Mouse (Mus musculus): ENCODE results near the gene Kif26b.

The Kif26b gene

GRCm38 (mm10) chr1:178528431-178529351 lies at the start of gene Kif26b:
TSS of gene Kif26b (plus strand) at chr1:178529125.
- peak; percentile 73 for DNase-seq (ENCODE audit: low read depth, low spot score)

GRCm38 (mm10) chr1:178483854-178484253 lies 45.1 kb upstream of the Kif26b start:
- no peak for DNase-seq (ENCODE audit: low read depth, low spot score)

- no peak for DNase-seq (ENCODE audit: low read depth, low spot score)
Observed at GRCm38 (mm10) chr1:178485138-178485867, 43.6 kb upstream of the Kif26b start.

- no peak for DNase-seq (ENCODE audit: low read depth, low spot score)
Observed at GRCm38 (mm10) chr1:178485868-178486220, 43.1 kb upstream of the Kif26b start.

GRCm38 (mm10) chr1:178486828-178487227 lies 42.1 kb upstream of the Kif26b start:
- peak; percentile 85 for DNase-seq (ENCODE audit: low read depth, low spot score)

- no peak for DNase-seq (ENCODE audit: low read depth, low spot score)
Observed at GRCm38 (mm10) chr1:178489127-178489526, 39.8 kb upstream of the Kif26b start.

GRCm38 (mm10) chr1:178491733-178492132 lies 37.2 kb upstream of the Kif26b start:
- no peak for DNase-seq (ENCODE audit: low read depth, low spot score)

DNA sequence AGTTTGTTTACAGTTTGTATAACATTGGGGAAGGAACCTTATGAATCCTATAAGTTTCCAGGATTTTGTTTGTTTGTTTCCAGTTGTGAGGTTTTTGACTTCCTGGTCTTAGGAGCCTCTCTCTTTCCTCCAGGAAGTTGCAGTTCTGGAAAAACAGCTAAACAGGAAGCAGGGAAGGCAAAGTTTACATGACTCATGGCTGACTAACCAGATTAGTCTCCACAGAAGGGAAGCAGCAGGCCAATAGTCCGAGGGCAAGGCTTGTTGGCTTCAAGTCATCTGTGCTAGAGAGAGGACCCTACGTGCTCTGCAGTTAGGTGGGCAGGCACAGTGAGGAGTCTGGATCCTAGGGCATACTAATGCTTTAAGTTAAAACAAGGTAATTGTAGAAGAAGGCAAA lies 36.4 kb upstream of the Kif26b start:
- no peak for DNase-seq (ENCODE audit: low read depth, low spot score)

DNA sequence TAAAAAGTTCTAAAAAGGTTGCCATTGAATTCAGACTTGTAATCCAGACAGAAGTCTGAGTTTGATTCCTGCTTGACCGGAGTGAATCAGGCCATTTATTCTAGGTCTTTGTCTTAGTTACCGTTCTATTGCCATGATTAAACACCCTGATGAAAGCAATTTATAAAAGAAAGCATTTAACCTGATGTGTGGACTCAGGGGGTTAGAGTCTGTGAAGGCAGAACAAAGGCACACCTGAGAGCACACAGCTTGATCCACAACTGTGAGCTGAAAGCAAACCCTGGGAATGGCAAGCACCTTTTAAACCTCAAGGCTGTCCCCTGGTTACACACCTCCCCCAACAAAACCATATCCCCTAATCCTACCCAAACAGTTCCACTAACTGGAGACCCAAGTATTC lies 32.7 kb upstream of the Kif26b start:
- DNase-seq (ENCODE audit: low read depth, low spot score), result no peak

GRCm38 (mm10) chr1:178496841-178497240 lies 32.1 kb upstream of the Kif26b start:
- peak; percentile 48 for DNase-seq (ENCODE audit: low read depth, low spot score)

DNA sequence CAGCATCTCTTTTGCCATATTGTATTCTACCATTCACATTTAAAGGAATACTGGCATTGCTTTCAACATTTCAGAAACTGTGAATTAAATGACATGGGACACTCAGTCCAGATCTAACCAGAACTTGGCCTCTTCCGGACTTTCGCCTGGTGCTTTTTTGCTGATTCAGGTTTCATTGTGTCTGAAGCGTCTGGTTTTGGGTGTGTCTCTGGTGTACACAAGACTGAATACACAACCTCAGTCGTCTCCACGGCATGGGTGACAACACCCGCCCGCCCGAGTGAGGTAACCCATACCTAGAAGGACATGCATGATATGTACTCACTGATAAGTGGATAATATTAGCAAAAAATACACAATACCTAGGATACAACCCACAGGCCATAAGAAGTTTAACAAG lies 22.0 kb upstream of the Kif26b start:
- DNase-seq (ENCODE audit: low read depth, low spot score), result no peak

DNA sequence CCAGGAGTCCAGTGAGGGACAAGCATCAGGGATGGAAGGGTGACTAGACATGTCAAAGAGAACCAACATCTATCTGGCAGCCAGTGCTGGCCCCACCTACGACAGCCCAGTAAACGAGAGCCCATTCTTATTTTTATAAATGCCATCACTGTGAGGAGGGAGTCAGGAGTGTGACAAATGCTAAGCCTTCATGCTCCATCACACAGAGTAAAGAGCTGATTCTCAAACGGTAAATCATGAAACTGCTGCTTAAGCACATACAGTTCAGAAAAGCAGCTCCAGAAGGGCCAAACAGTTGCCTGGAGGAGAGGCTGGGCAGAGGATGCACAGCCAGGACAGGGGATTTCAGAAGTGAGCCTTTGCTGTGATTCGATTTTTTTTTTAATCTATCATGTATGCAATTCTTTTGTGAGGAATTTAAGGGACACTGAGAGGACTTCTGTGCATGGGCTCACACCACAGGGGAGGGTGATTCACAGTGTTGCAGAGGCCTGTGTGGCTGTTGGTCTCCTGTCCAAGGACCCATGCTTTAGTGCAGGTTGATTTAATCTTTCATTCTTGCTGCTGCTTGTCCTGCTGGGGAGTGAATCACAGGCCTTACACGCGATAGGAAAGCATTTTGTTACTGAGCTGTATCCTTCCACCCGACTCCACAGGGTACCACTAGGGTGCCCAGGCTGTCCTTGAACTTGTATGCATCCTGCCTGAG lies 16.4 kb upstream of the Kif26b start:
- no peak for DNase-seq (ENCODE audit: low read depth, low spot score)

GRCm38 (mm10) chr1:178513954-178514353 lies 15.0 kb upstream of the Kif26b start:
- DNase-seq (ENCODE audit: low read depth, low spot score), result no peak

GRCm38 (mm10) chr1:178515839-178516238 lies 13.1 kb upstream of the Kif26b start:
- no peak for DNase-seq (ENCODE audit: low read depth, low spot score)

GRCm38 (mm10) chr1:178522389-178522788 lies 6.5 kb upstream of the Kif26b start:
- no peak for DNase-seq (ENCODE audit: low read depth, low spot score)

- no peak for DNase-seq (ENCODE audit: low read depth, low spot score)
Observed at GRCm38 (mm10) chr1:178523152-178523551, 5.8 kb upstream of the Kif26b start.

DNA sequence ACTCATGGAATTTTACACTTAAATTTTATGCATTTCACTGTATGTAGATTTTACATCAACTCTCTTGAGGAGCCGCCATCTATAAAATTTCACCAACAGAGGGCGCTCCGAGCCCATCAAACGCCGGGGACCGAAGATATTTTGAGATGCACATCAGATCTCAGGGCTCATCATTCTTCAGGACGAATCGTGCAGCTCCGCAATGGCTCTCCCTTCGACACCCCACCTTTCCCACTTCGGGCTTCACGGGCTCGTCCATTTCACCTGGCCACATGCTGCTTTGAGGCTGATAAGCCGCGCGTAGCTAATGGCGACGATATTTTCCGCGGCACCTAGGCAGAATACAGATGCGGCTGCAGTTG lies 1.8 kb upstream of the Kif26b start:
- DNase-seq (ENCODE audit: low read depth, low spot score), result peak; percentile 94

DNA sequence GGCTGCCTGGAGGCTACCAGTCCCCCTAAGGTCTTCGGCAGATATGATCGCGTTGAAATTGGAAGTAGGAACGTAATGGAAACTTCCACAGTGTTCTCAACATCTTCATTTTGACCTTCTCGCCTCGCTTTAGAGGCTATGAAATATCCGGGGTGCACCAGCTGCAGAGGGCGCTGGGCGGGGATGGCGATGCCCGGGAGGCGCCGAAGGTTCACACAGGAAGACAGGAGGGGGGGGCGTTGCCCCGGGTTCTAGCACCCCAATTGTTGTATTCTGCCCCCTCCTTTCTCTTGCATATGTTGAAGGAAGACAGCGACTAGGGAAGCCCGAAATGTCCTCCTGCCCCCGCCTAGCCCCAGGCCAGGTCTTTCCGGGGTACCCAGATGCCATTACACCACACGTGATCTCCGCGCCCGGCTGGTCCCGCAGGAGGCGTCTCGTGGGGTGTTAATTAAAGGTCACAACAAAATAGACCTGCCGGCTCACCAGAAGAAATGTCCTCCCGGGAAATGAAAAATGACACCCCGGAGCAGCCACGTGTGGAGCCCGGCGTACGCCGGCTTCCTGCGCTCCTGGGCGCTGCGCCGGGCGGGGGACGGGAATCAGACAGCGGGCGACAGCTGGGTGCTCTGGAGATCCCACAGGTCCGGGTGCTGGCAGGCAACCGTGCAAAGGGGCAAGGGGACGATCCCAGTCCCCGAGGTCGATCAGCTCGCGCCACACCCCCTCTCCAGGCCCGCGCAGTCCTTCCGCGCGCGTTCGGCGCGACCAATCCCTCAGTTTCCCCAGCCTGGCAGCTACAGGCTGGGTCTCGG lies 1.2 kb upstream of the Kif26b start:
- peak; percentile 44 for DNase-seq (ENCODE audit: low read depth, low spot score)

- peak; percentile 47 for DNase-seq (ENCODE audit: low read depth, low spot score)
Observed at GRCm38 (mm10) chr1:178529512-178530300, 781 bp downstream of the Kif26b start.

GRCm38 (mm10) chr1:178530301-178531078 lies 1.6 kb downstream of the Kif26b start:
- peak; percentile 92 for DNase-seq (ENCODE audit: low read depth, low spot score)

Data from brain, adult 2 months (tissue).